ENCODE assay signal across 24 mouse cellular contexts in genomic region chr16:76506240-76506639, GRCm38 (mm10).
DNase-seq lines count a peak whose midpoint lies in the region; ATAC-seq and TF ChIP-seq lines count a peak whose summit lies in the region.
"Had no signal": no experiment of that assay in that cellular context is flagged by ENCODE, and none has a peak within 500 bp of the region (broad histone marks: within the 10 kb centered on the region; RNA-seq: fewer than 3 reads in every experiment).

No protein-coding gene starts in this region.

- no peaks in the 10 kb centered on the region for H3K27me3 ChIP-seq in embryonic facial prominence, embryonic 14.5 days (replicated peaks; ENCODE audit: control insufficient read depth, insufficient read depth, low read length)
- no peaks in the 10 kb centered on the region for H3K27me3 ChIP-seq in embryonic facial prominence, embryonic 10.5 days (replicated peaks; ENCODE audit: low read depth, poor library complexity, severe bottlenecking)
- no peaks in the 10 kb centered on the region for H3K27me3 ChIP-seq in liver, postnatal 0 days (ENCODE audit: insufficient read depth, low read length)
- H3K27me3 ChIP-seq in midbrain, embryonic 11.5 days (ENCODE audit: control insufficient read depth, insufficient read depth, low read length) = no peaks in the 10 kb centered on the region
- H3K27me3 ChIP-seq in midbrain, embryonic 13.5 days = no peaks in the 10 kb centered on the region
- no peaks in the 10 kb centered on the region for H3K27me3 ChIP-seq in forebrain, embryonic 16.5 days (replicated peaks; ENCODE audit: control insufficient read depth, insufficient read depth, low read length)
- H3K27me3 ChIP-seq: intestine, embryonic 15.5 days; limb, embryonic 12.5 days; midbrain, embryonic 15.5 days; stomach, embryonic 15.5 days had no signal

- no peaks in the 10 kb centered on the region for H3K9me3 ChIP-seq in embryonic facial prominence, embryonic 14.5 days (ENCODE audit: control insufficient read depth, low read length)
- H3K9me3 ChIP-seq in embryonic facial prominence, embryonic 10.5 days = no peaks in the 10 kb centered on the region
- no peaks in the 10 kb centered on the region for H3K9me3 ChIP-seq in liver, postnatal 0 days (ENCODE audit: low read length)
- no peaks in the 10 kb centered on the region for H3K9me3 ChIP-seq in midbrain, embryonic 11.5 days (ENCODE audit: control insufficient read depth, low read length)
- H3K9me3 ChIP-seq in midbrain, embryonic 13.5 days = no peaks in the 10 kb centered on the region
- no peaks in the 10 kb centered on the region for H3K9me3 ChIP-seq in forebrain, embryonic 16.5 days (ENCODE audit: control insufficient read depth, low read length)
- H3K9me3 ChIP-seq: intestine, embryonic 15.5 days; limb, embryonic 12.5 days; midbrain, embryonic 15.5 days; stomach, embryonic 15.5 days had no signal

- ATAC-seq in embryonic facial prominence, embryonic 14.5 days (ENCODE audit: low read depth) = peak; percentile 37; the same call in 1 of the 2 replicates
- peak; percentile 57 for ATAC-seq in liver, postnatal 0 days
- no peak for ATAC-seq in midbrain, embryonic 11.5 days (ENCODE audit: low FRiP score)
- no peak for ATAC-seq in midbrain, embryonic 13.5 days
- no peak for ATAC-seq in forebrain, embryonic 16.5 days
- ATAC-seq: activated CD4-positive, CD25-positive, alpha-beta regulatory T cell, adult 4 months; hindbrain, postnatal 0 days; intestine, embryonic 15.5 days; midbrain, embryonic 15.5 days had no signal

- TF ChIP-seq EP300 in liver, postnatal 0 days (IDR thresholded peaks at IDR 0.05; ENCODE audit: low read depth) = no peak

- peak; percentile 61 for DNase-seq in embryonic facial prominence, embryonic 14.5 days (ENCODE audit: low spot score)
- DNase-seq in embryonic facial prominence, embryonic 10.5 days (ENCODE audit: low spot score) = no peak
- no peak for DNase-seq in liver, postnatal 0 days
- no peak for DNase-seq in liver
- DNase-seq in midbrain, embryonic 11.5 days (ENCODE audit: low spot score, missing footprints) = peak; percentile 4
- DNase-seq in adrenal gland, adult 2 months = no peak
- DNase-seq: adrenal gland, postnatal 10 days; cerebellum, adult 8-10 months; cerebellum, postnatal 25 days; gastrocnemius, postnatal 10 days; heart, postnatal 14 days; kidney, adult 9 months; kidney, postnatal 25 days; lung, postnatal 4 days; right cerebral cortex, postnatal 25 days had no signal

- no peak for TF ChIP-seq CTCF in liver, postnatal 0 days (IDR thresholded peaks at IDR 0.05; ENCODE audit: low read depth)

- H3K4me2 ChIP-seq in embryonic facial prominence, embryonic 14.5 days (ENCODE audit: low read depth, low read length) = no peak overlapping the region
- H3K4me2 ChIP-seq in liver, postnatal 0 days (ENCODE audit: low read depth, low read length) = no peak overlapping the region
- H3K4me2 ChIP-seq in midbrain, embryonic 11.5 days = no peak overlapping the region
- no peak overlapping the region for H3K4me2 ChIP-seq in midbrain, embryonic 13.5 days (replicated peaks)
- no peak overlapping the region for H3K4me2 ChIP-seq in forebrain, embryonic 16.5 days (ENCODE audit: low read length)
- H3K4me2 ChIP-seq: intestine, embryonic 15.5 days; limb, embryonic 12.5 days; midbrain, embryonic 15.5 days; stomach, embryonic 15.5 days had no signal

- 41% methylated on average over 4 of the region's 4 CpGs for WGBS in embryonic facial prominence, embryonic 14.5 days
- 72% methylated on average over 4 of the region's 4 CpGs for WGBS in embryonic facial prominence, embryonic 10.5 days
- 56% methylated on average over 4 of the region's 4 CpGs for WGBS in liver, postnatal 0 days (ENCODE audit: insufficient replicate concordance)
- WGBS in midbrain, embryonic 11.5 days = 81% methylated on average over 4 of the region's 4 CpGs
- 78% methylated on average over 4 of the region's 4 CpGs for WGBS in midbrain, embryonic 13.5 days
- 82% methylated on average over 4 of the region's 4 CpGs for WGBS in forebrain, embryonic 16.5 days

- no peak overlapping the region for H3K27ac ChIP-seq in embryonic facial prominence, embryonic 14.5 days (replicated peaks; ENCODE audit: low read depth, low read length)
- no peak overlapping the region for H3K27ac ChIP-seq in embryonic facial prominence, embryonic 10.5 days (replicated peaks)
- H3K27ac ChIP-seq in liver, postnatal 0 days (ENCODE audit: low read depth) = no peak overlapping the region
- H3K27ac ChIP-seq in midbrain, embryonic 11.5 days (ENCODE audit: low read depth, low read length) = no peak overlapping the region
- no peak overlapping the region for H3K27ac ChIP-seq in midbrain, embryonic 13.5 days
- no peak overlapping the region for H3K27ac ChIP-seq in forebrain, embryonic 16.5 days (ENCODE audit: low read length)
- H3K27ac ChIP-seq: hindbrain, postnatal 0 days; intestine, embryonic 15.5 days; limb, embryonic 12.5 days; liver, embryonic 14.5 days; midbrain, embryonic 15.5 days; stomach, embryonic 15.5 days had no signal

- H3K4me1 ChIP-seq in embryonic facial prominence, embryonic 14.5 days (ENCODE audit: control insufficient read depth, insufficient read depth, low read length) = no peaks in the 10 kb centered on the region
- peaks cover 3% of the 10 kb centered on the region; the same call in 1 of the 2 replicates for H3K4me1 ChIP-seq in embryonic facial prominence, embryonic 10.5 days
- no peaks in the 10 kb centered on the region for H3K4me1 ChIP-seq in liver, postnatal 0 days (ENCODE audit: insufficient read depth)
- H3K4me1 ChIP-seq in midbrain, embryonic 11.5 days (ENCODE audit: control insufficient read depth, insufficient read depth, low read length) = no peaks in the 10 kb centered on the region
- H3K4me1 ChIP-seq in midbrain, embryonic 13.5 days (replicated peaks) = no peaks in the 10 kb centered on the region
- no peaks in the 10 kb centered on the region for H3K4me1 ChIP-seq in forebrain, embryonic 16.5 days (replicated peaks; ENCODE audit: control insufficient read depth, insufficient read depth, low read length)
- H3K4me1 ChIP-seq: intestine, embryonic 15.5 days; midbrain, embryonic 15.5 days; stomach, embryonic 15.5 days had no signal

- H3K9ac ChIP-seq in embryonic facial prominence, embryonic 14.5 days (ENCODE audit: low read depth, low read length) = no peak overlapping the region
- H3K9ac ChIP-seq in liver, postnatal 0 days (replicated peaks) = no peak overlapping the region
- no peak overlapping the region for H3K9ac ChIP-seq in midbrain, embryonic 11.5 days (ENCODE audit: low read length)
- no peak overlapping the region for H3K9ac ChIP-seq in midbrain, embryonic 13.5 days (replicated peaks)
- H3K9ac ChIP-seq in forebrain, embryonic 16.5 days (replicated peaks; ENCODE audit: low read depth, low read length) = no peak overlapping the region
- H3K9ac ChIP-seq: intestine, embryonic 15.5 days; limb, embryonic 12.5 days; liver, embryonic 14.5 days; midbrain, embryonic 15.5 days; stomach, embryonic 15.5 days had no signal

- no peaks in the 10 kb centered on the region for H3K36me3 ChIP-seq in embryonic facial prominence, embryonic 14.5 days (ENCODE audit: control insufficient read depth, insufficient read depth, low read length)
- H3K36me3 ChIP-seq in embryonic facial prominence, embryonic 10.5 days (replicated peaks) = no peaks in the 10 kb centered on the region
- H3K36me3 ChIP-seq in liver, postnatal 0 days (replicated peaks; ENCODE audit: insufficient read depth, low read length) = no peaks in the 10 kb centered on the region
- no peaks in the 10 kb centered on the region for H3K36me3 ChIP-seq in midbrain, embryonic 11.5 days (ENCODE audit: control insufficient read depth, insufficient read depth, low read length)
- H3K36me3 ChIP-seq in midbrain, embryonic 13.5 days = no peaks in the 10 kb centered on the region
- H3K36me3 ChIP-seq in forebrain, embryonic 16.5 days (ENCODE audit: control insufficient read depth, insufficient read depth) = no peaks in the 10 kb centered on the region
- H3K36me3 ChIP-seq: intestine, embryonic 15.5 days; limb, embryonic 12.5 days; midbrain, embryonic 15.5 days; stomach, embryonic 15.5 days had no signal

- H3K4me3 ChIP-seq in embryonic facial prominence, embryonic 14.5 days (ENCODE audit: low read depth, low read length) = no peak overlapping the region
- no peak overlapping the region for H3K4me3 ChIP-seq in embryonic facial prominence, embryonic 10.5 days
- H3K4me3 ChIP-seq in liver, postnatal 0 days (ENCODE audit: low read depth, low read length) = no peak overlapping the region
- no peak overlapping the region for H3K4me3 ChIP-seq in midbrain, embryonic 11.5 days (ENCODE audit: low read depth, low read length)
- H3K4me3 ChIP-seq in midbrain, embryonic 13.5 days (replicated peaks) = no peak overlapping the region
- no peak overlapping the region for H3K4me3 ChIP-seq in forebrain, embryonic 16.5 days (replicated peaks; ENCODE audit: low read length)
- H3K4me3 ChIP-seq: intestine, embryonic 15.5 days; limb, embryonic 12.5 days; midbrain, embryonic 15.5 days; stomach, embryonic 15.5 days had no signal

Comparison
In these comparisons a context has a peak if more than half of its experiments do, and no peak if none do; other contexts are left out.
1. DNase-seq: peak in embryonic facial prominence, embryonic 14.5 days (single experiment) and midbrain, embryonic 11.5 days (single experiment); none in embryonic facial prominence, embryonic 10.5 days (single experiment), liver, postnatal 0 days (single experiment), liver (single experiment) and adrenal gland, adult 2 months (single experiment).
2. ATAC-seq: peak in embryonic facial prominence, embryonic 14.5 days (single experiment) and liver, postnatal 0 days (single experiment); none in midbrain, embryonic 11.5 days (single experiment), midbrain, embryonic 13.5 days (single experiment) and forebrain, embryonic 16.5 days (single experiment).